Mouse (Mus musculus): Measurements from ENCODE around the gene Thap8.

Gene Thap8

GRCm38 (mm10) chr7:30315559-30316529 lies 36.0 kb downstream of the Thap8 start:
- no peak for DNase-seq (ENCODE audit: low read depth, low spot score)

GRCm38 (mm10) chr7:30318142-30318541 lies 38.2 kb downstream of the Thap8 start:
- no peak for DNase-seq (ENCODE audit: low read depth, low spot score)

- no peak for DNase-seq (ENCODE audit: low read depth, low spot score)
Measured at GRCm38 (mm10) chr7:30320946-30321345, 41.1 kb downstream of the Thap8 start.

- peak; percentile 41 for DNase-seq (ENCODE audit: low read depth, low spot score)
Measured at GRCm38 (mm10) chr7:30321539-30322284, 41.8 kb downstream of the Thap8 start, which contains the start of gene E130208F15Rik. Gene E130208F15Rik (plus strand): TSS chr7:30321740.

DNA sequence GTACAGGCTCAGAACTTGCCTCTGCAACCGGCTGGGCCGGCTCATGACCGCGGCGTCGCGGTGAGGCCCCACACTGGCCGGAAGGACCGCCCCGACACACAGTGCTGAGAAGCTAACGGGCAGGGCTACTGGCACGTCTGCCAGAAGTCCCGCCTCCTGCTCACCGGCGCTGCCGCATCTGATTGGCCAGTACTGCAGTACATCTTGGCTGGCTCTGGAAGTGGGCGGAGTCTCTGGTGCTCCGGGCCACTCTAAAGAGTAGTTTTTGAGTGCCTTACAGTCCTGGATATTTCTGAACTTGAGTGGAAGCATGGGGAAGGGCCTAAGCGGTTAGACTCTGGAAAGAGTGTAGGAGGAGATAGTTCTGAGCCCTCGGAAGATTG lies 42.4 kb downstream of the Thap8 start:
- peak; percentile 97 for DNase-seq (ENCODE audit: low read depth, low spot score)

GRCm38 (mm10) chr7:30322865-30323264 lies 43.0 kb downstream of the Thap8 start:
- DNase-seq (ENCODE audit: low read depth, low spot score), result no peak

DNA sequence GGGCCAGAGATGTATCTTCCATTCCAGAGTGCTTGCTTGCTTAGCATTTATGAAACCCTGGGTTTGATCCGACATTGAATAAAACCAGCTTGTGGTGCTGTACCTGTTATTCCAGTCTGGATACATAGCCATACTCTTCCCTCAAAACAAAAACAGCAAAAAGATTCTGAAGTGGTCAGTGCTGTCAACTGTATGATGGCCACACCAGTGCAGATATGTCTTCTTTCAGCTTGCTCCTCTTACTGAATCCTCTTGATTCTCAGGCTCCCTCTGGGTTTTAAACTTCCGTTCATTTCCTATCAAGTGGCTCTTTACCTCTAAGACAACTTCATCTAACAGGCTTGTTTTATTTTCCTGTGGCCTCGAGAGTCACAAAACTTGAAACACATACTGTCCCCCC lies 43.9 kb downstream of the Thap8 start, which contains the start of gene Sdhaf1:
TSS of gene Sdhaf1 (minus strand) at position 101 of the 400 bp plus-strand sequence.
- no peak for DNase-seq (ENCODE audit: low read depth, low spot score)

DNA sequence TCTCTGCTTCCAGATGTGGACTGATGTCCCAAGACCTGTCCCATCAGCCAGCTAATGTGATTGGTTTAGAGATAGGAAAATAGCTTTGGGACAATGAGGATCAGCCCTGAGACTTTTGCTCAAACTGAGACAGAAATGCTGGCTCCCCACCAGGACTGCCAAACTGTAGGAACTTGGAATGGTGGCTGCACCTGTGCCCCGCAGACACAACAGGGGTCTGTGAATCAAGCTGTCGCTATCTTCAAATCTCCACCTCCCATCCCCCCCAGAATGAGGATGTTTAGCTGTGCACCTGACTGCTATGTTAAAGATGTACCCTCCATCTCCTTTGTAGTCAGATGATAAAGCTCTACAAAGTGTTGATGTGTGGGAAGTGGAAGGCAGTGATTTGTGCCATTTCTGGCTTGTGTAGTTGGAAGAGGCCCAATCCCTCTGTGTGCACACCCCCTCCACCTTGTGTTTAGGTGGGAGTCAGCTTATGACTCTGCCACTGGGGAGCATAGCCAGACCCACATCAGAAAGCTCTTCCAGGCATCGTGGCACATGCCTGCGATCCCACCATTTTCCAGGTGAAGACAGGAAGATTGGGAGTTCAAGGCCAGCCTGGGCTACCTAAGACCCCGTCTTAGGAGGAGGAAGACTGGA lies 44.5 kb downstream of the Thap8 start:
- DNase-seq (ENCODE audit: low read depth, low spot score), result no peak

- DNase-seq (ENCODE audit: low read depth, low spot score), result peak; percentile 69
Measured at GRCm38 (mm10) chr7:30325364-30325763, 45.5 kb downstream of the Thap8 start.

DNA sequence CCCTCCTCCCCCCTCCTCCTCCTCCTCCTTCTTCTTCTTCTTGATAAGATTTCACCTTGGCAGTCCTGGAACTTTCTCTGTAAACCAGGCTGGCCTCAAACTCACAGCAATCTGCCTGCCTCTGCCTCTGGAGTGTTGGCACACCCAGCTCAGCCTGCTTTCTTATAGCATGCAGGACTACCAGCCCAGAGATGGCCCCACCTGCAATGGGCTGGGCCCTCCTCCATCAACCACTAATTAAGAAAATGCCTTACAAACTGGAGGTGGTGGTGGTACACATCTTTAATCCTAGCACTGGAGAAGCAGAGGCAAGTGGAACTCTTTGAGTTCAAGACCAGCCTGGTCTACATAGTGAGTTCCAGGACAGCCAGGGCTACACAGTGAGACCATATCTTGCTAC lies 46.5 kb downstream of the Thap8 start:
- no peak for DNase-seq (ENCODE audit: low read depth, low spot score)

DNA sequence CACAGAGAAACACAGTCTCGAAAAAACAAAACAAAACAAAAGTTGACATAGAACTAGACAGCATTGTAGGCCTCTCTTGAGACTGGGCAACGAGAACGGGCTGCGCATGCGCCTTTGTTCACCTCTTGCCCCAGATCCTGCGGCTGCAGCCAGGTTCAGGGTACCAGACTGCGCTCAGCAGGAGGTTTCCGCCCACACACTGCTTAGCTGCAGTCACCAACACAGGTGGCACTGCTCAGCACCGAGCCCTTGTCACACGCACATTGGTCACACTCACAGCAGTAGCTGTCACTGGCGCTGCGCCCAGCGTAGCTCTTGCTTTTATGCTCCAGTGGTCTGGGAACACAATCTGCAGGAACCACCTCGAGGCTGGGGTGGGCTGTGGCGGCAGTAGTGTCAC lies 47.2 kb downstream of the Thap8 start:
- no peak for DNase-seq (ENCODE audit: low read depth, low spot score)

DNA sequence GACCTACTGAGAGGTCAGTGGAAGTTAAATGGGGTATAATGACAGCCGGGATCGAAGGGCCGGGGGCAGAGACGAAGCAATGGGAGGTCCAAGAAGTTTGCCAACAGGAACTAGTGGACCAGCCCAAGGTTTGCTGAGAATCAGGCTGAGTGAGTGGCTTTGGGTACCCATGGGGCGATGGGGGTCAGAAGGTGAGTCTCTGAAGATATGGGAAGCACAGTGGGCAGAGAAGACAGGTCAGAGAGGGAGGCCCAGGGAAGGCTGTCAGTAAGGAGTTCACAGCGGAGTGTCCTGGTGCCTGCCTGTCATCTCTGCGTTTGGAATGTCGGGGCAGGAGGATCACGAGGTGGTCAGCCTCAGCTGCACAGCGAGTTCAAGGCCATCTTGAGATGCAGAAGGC lies 48.5 kb downstream of the Thap8 start:
- DNase-seq (ENCODE audit: low read depth, low spot score), result no peak

DNA sequence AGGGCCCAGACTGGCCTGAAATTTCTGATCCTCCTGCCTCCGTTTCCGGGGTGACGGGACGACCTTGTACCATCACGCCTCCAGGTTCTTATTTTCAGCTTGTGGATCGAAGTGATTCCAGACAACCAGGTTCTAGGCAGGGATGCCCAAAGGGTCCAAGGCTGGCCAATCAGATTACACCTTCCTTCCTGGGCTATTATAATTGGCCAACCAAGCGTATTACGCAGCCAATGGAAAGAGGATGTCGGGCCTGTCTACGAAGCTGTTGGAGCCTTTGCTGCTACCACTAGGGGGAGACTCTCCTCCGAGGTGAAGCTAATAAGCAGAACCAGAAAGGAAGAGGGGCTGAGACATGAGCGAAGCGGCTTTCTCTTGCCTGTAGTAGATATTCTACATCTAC lies 52.0 kb downstream of the Thap8 start:
- DNase-seq (ENCODE audit: low read depth, low spot score), result peak; percentile 95

GRCm38 (mm10) chr7:30332622-30333259 lies 52.8 kb downstream of the Thap8 start:
- no peak for DNase-seq (ENCODE audit: low read depth, low spot score)

DNA sequence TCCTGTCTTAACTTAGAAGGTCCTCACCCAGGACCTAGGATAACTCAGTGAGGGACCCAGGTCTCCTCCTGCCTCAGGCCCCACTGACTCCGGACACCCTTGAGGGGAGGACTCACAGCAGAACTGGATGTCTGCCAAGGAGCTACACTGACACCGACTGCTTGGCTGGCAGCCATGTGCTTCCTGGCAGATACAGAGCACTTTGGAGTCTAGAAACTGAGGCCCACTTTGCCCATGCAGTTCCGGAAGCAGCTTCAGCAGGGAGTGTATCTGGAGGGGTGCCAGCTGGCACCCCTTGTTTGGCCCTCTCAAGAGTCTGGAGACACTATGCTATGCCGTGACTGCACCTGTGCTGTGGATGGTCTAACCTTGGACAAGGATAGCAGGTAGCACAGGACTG lies 53.5 kb downstream of the Thap8 start:
- no peak for DNase-seq (ENCODE audit: low read depth, low spot score)

GRCm38 (mm10) chr7:30334563-30334962 lies 54.7 kb downstream of the Thap8 start:
- no peak for DNase-seq (ENCODE audit: low read depth, low spot score)

- DNase-seq (ENCODE audit: low read depth, low spot score), result no peak
Measured at GRCm38 (mm10) chr7:30335688-30336087, 55.8 kb downstream of the Thap8 start.

DNA sequence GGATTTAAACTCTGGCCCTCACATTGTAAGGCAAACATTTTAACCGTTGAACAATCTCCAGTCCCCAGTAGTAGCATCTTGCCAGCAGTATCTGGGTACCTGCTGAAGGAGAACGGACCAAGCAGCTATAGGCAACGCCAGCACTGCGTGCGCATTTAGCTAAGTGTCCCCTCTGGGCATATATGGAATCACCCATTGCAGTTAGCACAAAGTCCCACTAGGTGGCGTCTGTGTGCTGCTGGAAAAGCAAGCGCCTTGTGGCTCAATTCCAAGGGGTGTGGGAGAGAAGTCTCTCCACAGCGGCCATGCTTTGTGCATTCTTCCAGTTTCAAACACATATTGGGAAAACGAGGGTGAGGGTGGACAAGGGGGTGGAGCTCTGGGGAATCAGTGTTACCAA lies 56.5 kb downstream of the Thap8 start:
- peak; percentile 92 for DNase-seq (ENCODE audit: low read depth, low spot score)

- no peak for DNase-seq (ENCODE audit: low read depth, low spot score)
Measured at GRCm38 (mm10) chr7:30339432-30340109, 59.7 kb downstream of the Thap8 start.

All from mesoderm, embryonic 11.5 days (tissue).